Comparison of ENCODE assay signal across 25 mouse cellular contexts in the genomic region with DNA sequence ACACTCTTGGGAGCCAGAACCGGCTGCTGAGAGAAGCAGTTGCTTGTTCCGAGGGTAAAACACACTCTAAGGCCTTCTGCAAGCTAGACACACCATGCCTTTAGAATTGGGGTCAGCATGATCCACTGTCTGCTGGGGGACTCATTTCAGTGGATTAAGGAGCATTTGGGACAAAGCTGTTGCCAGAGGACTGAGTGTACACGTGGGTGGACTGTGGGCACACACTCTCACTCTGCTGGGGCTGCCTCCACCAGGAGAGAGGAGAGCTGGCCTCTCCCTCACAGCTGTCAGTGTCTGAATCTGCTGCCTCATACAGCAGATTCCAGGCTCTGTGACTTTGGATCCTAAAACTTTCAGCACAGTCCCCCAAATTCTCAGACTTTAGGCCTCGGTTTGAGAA.
DNase-seq lines count a peak whose midpoint lies in the region; TF ChIP-seq lines count a peak whose summit lies in the region.
"Had no signal": no experiment of that assay in that cellular context is flagged by ENCODE, and none has a peak within 500 bp of the region (broad histone marks: within the 10 kb centered on the region; RNA-seq: fewer than 3 reads in every experiment).

No protein-coding gene starts in this region.

- no peak overlapping the region for H3K4me3 ChIP-seq in myocyte
- H3K4me3 ChIP-seq: forebrain, embryonic 13.5 days; heart, embryonic 13.5 days; hindbrain, embryonic 10.5 days; hindbrain, embryonic 15.5 days; left cerebral cortex, adult 2 months; midbrain, embryonic 15.5 days had no signal

- H3K4me2 ChIP-seq in myocyte (ENCODE audit: low read depth), result no peak overlapping the region
- H3K4me2 ChIP-seq: forebrain, embryonic 13.5 days; heart, embryonic 13.5 days; hindbrain, embryonic 15.5 days; midbrain, embryonic 15.5 days had no signal

- no peak for TF ChIP-seq POLR2A in myocyte (IDR thresholded peaks at IDR 0.05; ENCODE audit: insufficient read length, low read depth)

- H3ac ChIP-seq in myocyte (ENCODE audit: control insufficient read depth, insufficient read length), result no peak overlapping the region

- H3K27me3 ChIP-seq in myocyte (ENCODE audit: control insufficient read depth, insufficient read depth, insufficient read length), result no peaks in the 10 kb centered on the region
- H3K27me3 ChIP-seq: forebrain, embryonic 13.5 days; heart, embryonic 13.5 days; hindbrain, embryonic 15.5 days; midbrain, embryonic 15.5 days had no signal

- peak; percentile 9 to 21 for DNase-seq in frontal cortex, postnatal 36 days (ENCODE audit: low spot score in 2 of 2)
- DNase-seq in frontal cortex, postnatal 10 days (ENCODE audit: low spot score in 2 of 2), result no peak
- DNase-seq in layer of hippocampus, postnatal 36 days, result peak; percentile 16
- DNase-seq in layer of hippocampus, adult 9-10 months (ENCODE audit: low spot score), result no peak
- peak; percentile 67 for DNase-seq in retina, postnatal 1 day
- no peak for DNase-seq in retina, embryonic 14.5 days (ENCODE audit: low spot score)
- DNase-seq: adrenal gland, postnatal 10 days; cerebellum, adult 11 months; cerebellum, adult 9-10 months; cerebellum, postnatal 36 days; heart, postnatal 10 days; kidney, adult 2 months; kidney, postnatal 36 days; liver; lung, adult 2 months; lung, postnatal 10 days; thymus, postnatal 4 days had no signal

- no peaks in the 10 kb centered on the region for H3K36me3 ChIP-seq in myocyte (ENCODE audit: control insufficient read depth, insufficient read depth)
- H3K36me3 ChIP-seq: G1E; heart, embryonic 13.5 days; hindbrain, embryonic 10.5 days; hindbrain, embryonic 15.5 days; midbrain, embryonic 15.5 days had no signal

- no peaks in the 10 kb centered on the region for H3K79me2 ChIP-seq in myocyte (ENCODE audit: control insufficient read depth, insufficient read depth)

TF ChIP-seq in myocyte, 11 proteins besides CTCF, POLR2A, EP300 and RAD21:
- peak in 2 of 3 experiments; percentile 71 to 77 for TF ChIP-seq MYOD1 (IDR thresholded peaks at IDR 0.05; ENCODE audit: control insufficient read depth in 1 of 3, insufficient read length in 2 of 3, low read depth in 2 of 3)
- TF ChIP-seq TCF12 (IDR thresholded peaks at IDR 0.05; ENCODE audit: insufficient read depth, poor library complexity, severe bottlenecking), result no peak
- TF ChIP-seq MYOG (IDR thresholded peaks at IDR 0.05; ENCODE audit: control insufficient read depth in 1 of 3, insufficient read depth in 1 of 3, insufficient read length in 2 of 3, low read depth in 2 of 3), result peak; percentile 13 to 79 (median 47)

Comparison
In these comparisons a context has a peak if more than half of its experiments do, and no peak if none do; other contexts are left out.
1. DNase-seq: peak in frontal cortex, postnatal 36 days (2 of 2), layer of hippocampus, postnatal 36 days (2 of 2) and retina, postnatal 1 day (single experiment); none in frontal cortex, postnatal 10 days (0 of 2), layer of hippocampus, adult 9-10 months (single experiment) and retina, embryonic 14.5 days (single experiment).